27 mouse cellular contexts compared by ENCODE assay signal in genomic region chr19:30861441-30861840, GRCm38 (mm10).
"Had no signal": no experiment of that assay in that cellular context is flagged by ENCODE, and none has a peak within 500 bp of the region (broad histone marks: within the 10 kb centered on the region; RNA-seq: fewer than 3 reads in every experiment).

No protein-coding gene starts in this region.

- H3K9ac ChIP-seq: heart, embryonic 13.5 days; heart, embryonic 15.5 days; hindbrain, embryonic 13.5 days; hindbrain, embryonic 15.5 days; intestine, embryonic 15.5 days; kidney, embryonic 15.5 days; limb, embryonic 12.5 days; liver, embryonic 13.5 days; liver, embryonic 15.5 days had no signal

- H3K27me3 ChIP-seq: heart, embryonic 13.5 days; heart, embryonic 15.5 days; hindbrain, embryonic 13.5 days; hindbrain, embryonic 15.5 days; intestine, embryonic 15.5 days; kidney, embryonic 15.5 days; limb, embryonic 12.5 days; liver, embryonic 13.5 days; liver, embryonic 15.5 days had no signal

- H3K4me1 ChIP-seq: heart, embryonic 13.5 days; heart, embryonic 15.5 days; hindbrain, embryonic 13.5 days; hindbrain, embryonic 15.5 days; intestine, embryonic 15.5 days; kidney, embryonic 15.5 days; limb, embryonic 10.5 days; limb, embryonic 12.5 days; liver, embryonic 13.5 days; liver, embryonic 15.5 days had no signal

- H3K36me3 ChIP-seq: heart, embryonic 13.5 days; heart, embryonic 15.5 days; hindbrain, embryonic 13.5 days; hindbrain, embryonic 15.5 days; intestine, embryonic 15.5 days; kidney, embryonic 15.5 days; limb, embryonic 10.5 days; limb, embryonic 12.5 days; liver, embryonic 13.5 days; liver, embryonic 15.5 days had no signal

- H3K9me3 ChIP-seq: heart, embryonic 13.5 days; heart, embryonic 15.5 days; hindbrain, embryonic 13.5 days; hindbrain, embryonic 15.5 days; intestine, embryonic 15.5 days; kidney, embryonic 15.5 days; limb, embryonic 10.5 days; limb, embryonic 12.5 days; liver, embryonic 13.5 days; liver, embryonic 15.5 days had no signal

- ATAC-seq: inflammation-experienced regulatory T-cells, adult 6 months; intestine, embryonic 15.5 days; intestine, postnatal 0 days had no signal

- H3K4me2 ChIP-seq: heart, embryonic 11.5 days; heart, embryonic 13.5 days; heart, embryonic 15.5 days; hindbrain, embryonic 13.5 days; hindbrain, embryonic 15.5 days; intestine, embryonic 15.5 days; kidney, embryonic 15.5 days; limb, embryonic 12.5 days; liver, embryonic 11.5 days; liver, embryonic 13.5 days; liver, embryonic 15.5 days had no signal

- DNase-seq: gastrocnemius, postnatal 14 days; gastrocnemius, postnatal 36 days; heart, adult 11 months; heart, adult 2 months; heart, postnatal 14 days; heart, postnatal 36 days; kidney, adult 2 months; kidney, adult 9 months; kidney, postnatal 14 days; kidney, postnatal 36 days; liver; liver, embryonic 13.5 days had no signal

- H3K27ac ChIP-seq: heart, adult 2 months; heart, embryonic 13.5 days; heart, embryonic 15.5 days; hindbrain, embryonic 13.5 days; hindbrain, embryonic 15.5 days; intestine, embryonic 15.5 days; kidney, embryonic 15.5 days; kidney, postnatal 0 days; left cerebral cortex, adult 2 months; limb, embryonic 10.5 days; limb, embryonic 12.5 days; liver, embryonic 13.5 days; liver, embryonic 15.5 days had no signal

- H3K4me3 ChIP-seq: heart, adult 2 months; heart, embryonic 13.5 days; heart, embryonic 15.5 days; hindbrain, embryonic 13.5 days; hindbrain, embryonic 15.5 days; intestine, embryonic 15.5 days; kidney, embryonic 15.5 days; left cerebral cortex, adult 2 months; limb, embryonic 10.5 days; limb, embryonic 12.5 days; liver, embryonic 13.5 days; liver, embryonic 15.5 days had no signal
